26 mouse cellular contexts compared by ENCODE assay signal in the genomic region with DNA sequence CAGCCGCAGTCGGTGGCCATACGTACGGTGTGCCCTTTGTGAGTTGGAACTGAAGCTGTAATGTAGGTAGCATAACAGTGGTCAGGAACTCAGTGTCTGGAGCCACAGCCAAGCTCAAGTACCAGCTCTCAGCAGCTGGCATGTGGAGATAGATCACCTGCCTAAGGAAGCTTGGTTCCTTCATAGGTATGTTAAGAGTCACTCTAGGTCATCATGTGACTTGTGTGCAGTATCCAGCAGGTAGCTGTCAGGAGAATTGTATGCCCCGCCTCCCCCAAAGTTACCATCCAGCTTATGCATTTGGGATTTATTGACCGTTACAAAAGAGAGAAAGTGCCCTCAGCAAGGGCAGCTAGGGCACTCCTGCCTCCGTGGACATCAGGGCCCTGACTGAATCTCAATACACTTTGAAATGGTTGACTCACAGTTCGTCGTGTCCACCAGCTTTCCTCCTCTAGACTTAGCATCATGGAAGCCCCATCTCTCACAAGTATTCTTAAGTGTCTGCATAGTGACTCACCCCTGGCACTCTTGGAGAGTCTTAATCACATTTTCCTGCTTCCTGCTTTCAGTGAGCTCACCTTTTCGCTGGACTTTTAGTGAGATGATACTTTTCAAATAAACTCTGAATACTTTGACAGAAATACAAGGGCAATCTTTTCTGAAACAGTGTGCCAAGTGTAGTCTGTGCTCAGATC. TPM values are rescaled to one million over a fixed set of nuclear protein-coding genes. Genes with fewer than 3 reads are reported as not detected.
DNase-seq lines count a peak whose midpoint lies in the region; TF ChIP-seq lines count a peak whose summit lies in the region.
"Had no signal": no experiment of that assay in that cellular context is flagged by ENCODE, and none has a peak within 500 bp of the region (broad histone marks: within the 10 kb centered on the region; RNA-seq: fewer than 3 reads in every experiment).

No protein-coding gene starts in this region.

- H3K36me3 ChIP-seq in forebrain, embryonic 10.5 days (replicated peaks), result peaks cover 93% of the 10 kb centered on the region

- 79% methylated on average over 10 of the region's 10 CpGs for WGBS in lung, adult 2 months
- 95% methylated on average over 10 of the region's 10 CpGs for WGBS in forebrain, embryonic 10.5 days

- no peak for TF ChIP-seq CTCF in lung, adult 2 months (IDR thresholded peaks at IDR 0.05; ENCODE audit: insufficient read depth, low read length)

- DNase-seq in kidney, adult 11 months, result peak; percentile 65
- DNase-seq in kidney, postnatal 4 days, result no peak
- DNase-seq in NIH3T3 (ENCODE audit: low read depth), result peak; percentile 56
- DNase-seq in lung, adult 2 months, result peak; percentile 63
- DNase-seq in lung, postnatal 25 days (ENCODE audit: low spot score), result peak; percentile 77
- no peak for DNase-seq in forebrain, embryonic 10.5 days (ENCODE audit: extremely low spot score, low spot score)
- DNase-seq in thymus, adult 18-20 months, result no peak
- DNase-seq in gastrocnemius, postnatal 4 days (ENCODE audit: low spot score in 2 of 2), result no peak
- DNase-seq: cerebellum, adult 11 months; cerebellum, postnatal 10 days; gastrocnemius, postnatal 14 days; heart, adult 18-20 months; heart, postnatal 10 days; liver, postnatal 0 days; retina, postnatal 1 day; right cerebral cortex, postnatal 25 days; thymus, postnatal 36 days had no signal

- TF ChIP-seq POLR2A in lung, adult 2 months (IDR thresholded peaks at IDR 0.05; ENCODE audit: borderline replicate concordance, extremely low read depth, low read depth, low read length), result no peak

- no peaks in the 10 kb centered on the region for H3K27me3 ChIP-seq in forebrain, embryonic 10.5 days (ENCODE audit: poor library complexity, severe bottlenecking)
- H3K27me3 ChIP-seq: heart, embryonic 12.5 days; intestine, embryonic 15.5 days; limb, embryonic 12.5 days; megakaryocyte, embryonic 14.5 days; midbrain, embryonic 13.5 days; neural tube, embryonic 12.5 days; stomach, embryonic 15.5 days had no signal

- no peak overlapping the region for H3K27ac ChIP-seq in forebrain, embryonic 10.5 days
- H3K27ac ChIP-seq: embryonic facial prominence, embryonic 10.5 days; hindbrain, embryonic 10.5 days; intestine, embryonic 15.5 days; limb, embryonic 12.5 days; midbrain, embryonic 13.5 days; neural tube, embryonic 12.5 days; stomach, embryonic 15.5 days had no signal

- H3K9me3 ChIP-seq in forebrain, embryonic 10.5 days, result no peaks in the 10 kb centered on the region
- H3K9me3 ChIP-seq: embryonic facial prominence, embryonic 10.5 days; heart, embryonic 12.5 days; hindbrain, embryonic 10.5 days; intestine, embryonic 15.5 days; limb, embryonic 12.5 days; megakaryocyte, embryonic 14.5 days; midbrain, embryonic 13.5 days; neural tube, embryonic 12.5 days; stomach, embryonic 15.5 days had no signal

- H3K4me1 ChIP-seq in lung, adult 2 months (ENCODE audit: control insufficient read depth, insufficient read depth, low read length), result peaks cover 11% of the 10 kb centered on the region; the same call in 1 of the 2 replicates
- no peaks in the 10 kb centered on the region for H3K4me1 ChIP-seq in forebrain, embryonic 10.5 days
- H3K4me1 ChIP-seq: embryonic facial prominence, embryonic 10.5 days; heart, embryonic 12.5 days; hindbrain, embryonic 10.5 days; intestine, embryonic 15.5 days; limb, embryonic 12.5 days; midbrain, embryonic 13.5 days; neural tube, embryonic 12.5 days; stomach, embryonic 15.5 days had no signal

- no peak overlapping the region for H3K4me3 ChIP-seq in lung, adult 2 months (replicated peaks; ENCODE audit: extremely low read depth, low read depth, low read length)
- H3K4me3 ChIP-seq in forebrain, embryonic 10.5 days, result no peak overlapping the region
- H3K4me3 ChIP-seq: embryonic facial prominence, embryonic 10.5 days; heart, embryonic 12.5 days; hindbrain, embryonic 10.5 days; intestine, embryonic 15.5 days; limb, embryonic 12.5 days; megakaryocyte, embryonic 14.5 days; midbrain, embryonic 13.5 days; neural tube, embryonic 12.5 days; stomach, embryonic 15.5 days had no signal

RNA-seq across cellular contexts. Expression of a gene that starts 40.9 kb away (rescaled TPM):
- polyA plus RNA-seq in lung, adult 2 months (2012; rRNA removed), result 75.9 and 81.6 TPM in 2 replicates
- polyA plus RNA-seq in forebrain, embryonic 10.5 days (2016; fragmentation: Nextera tagmentation; extraction: Ambion mirVana), result 52.3 and 54.3 TPM in 2 replicates
- 10 to 100 TPM; 13.6 to 14.9 TPM for total RNA-seq in gastrocnemius, postnatal 4 days (2021)

RNA-seq across cellular contexts. Expression of a gene that starts 43.5 kb away (rescaled TPM):
- 19.6 and 23.7 TPM in 2 replicates for polyA plus RNA-seq in lung, adult 2 months (2012; rRNA removed)
- polyA plus RNA-seq in forebrain, embryonic 10.5 days (2016; fragmentation: Nextera tagmentation; extraction: Ambion mirVana), result 29.2 and 29.3 TPM in 2 replicates
- 10 to 100 TPM; 34.5 to 37.1 TPM for total RNA-seq in gastrocnemius, postnatal 4 days (2021)

Comparison
In these comparisons a context has a peak if more than half of its experiments do, and no peak if none do; other contexts are left out.
1. DNase-seq: peak in kidney, adult 11 months (single experiment), NIH3T3 (single experiment), lung, adult 2 months (single experiment) and lung, postnatal 25 days (single experiment); none in kidney, postnatal 4 days (0 of 2), forebrain, embryonic 10.5 days (single experiment), thymus, adult 18-20 months (0 of 2) and gastrocnemius, postnatal 4 days (0 of 2).